Mouse (Mus musculus) liver, embryonic 11.5 days (tissue): Measurements from ENCODE around the gene Fasn. TPM values are rescaled to one million over a fixed set of nuclear protein-coding genes. Genes with fewer than 3 reads are reported as not detected.

Experiments
- ATAC-seq: fragments of 200-750 bp; cut with Nextera tagmentation; replicated peaks from 2 replicates; pipeline ENCODE4 v1.8.0; 2017; ENCODE audit warnings: moderate number of reproducible peaks, mild to moderate bottlenecking, moderate TSS enrichment, moderate library complexity; ENCODE audit not compliant: low FRiP score
- DNase-seq: peaks from one replicate; pipeline ENCODE4 v3.0.0-alpha.2; 2017; ENCODE audit warnings: low spot score
- H3K27ac ChIP-seq: fragments of 300-500 bp; sonication (generic); 2 replicates; pipeline ENCODE4 v1.5.1; 2014; ENCODE audit warnings: mild to moderate bottlenecking, low read depth, low read length, control low read depth
- H3K27me3 ChIP-seq: fragments of 300-500 bp; sonication (generic); replicated peaks from 2 replicates; pipeline ENCODE4 v1.6.1; 2014; ENCODE audit warnings: low read length, mixed read lengths; ENCODE audit not compliant: control insufficient read depth, insufficient read depth
- H3K36me3 ChIP-seq: fragments of 300-500 bp; sonication (generic); 2 replicates; pipeline ENCODE4 v1.6.1; 2014; ENCODE audit warnings: mild to moderate bottlenecking, low read length, moderate library complexity, mixed read lengths; ENCODE audit not compliant: control insufficient read depth, insufficient read depth
- H3K4me1 ChIP-seq: fragments of 300-500 bp; sonication (generic); replicated peaks from 2 replicates; pipeline ENCODE4 v1.6.1; 2014; ENCODE audit warnings: low read length, mixed read lengths; ENCODE audit not compliant: control insufficient read depth, insufficient read depth
- H3K4me2 ChIP-seq: fragments of 300-500 bp; sonication (generic); 2 replicates; pipeline ENCODE4 v1.6.1; 2014; ENCODE audit warnings: mild to moderate bottlenecking, control low read depth, moderate library complexity
- H3K4me3 ChIP-seq: fragments of 300-500 bp; sonication (generic); 2 replicates; pipeline ENCODE4 v1.5.1; 2014; ENCODE audit warnings: low read depth, low read length, control low read depth
- H3K9ac ChIP-seq: fragments of 300-500 bp; sonication (generic); 2 replicates; pipeline ENCODE4 v1.6.1; 2014; ENCODE audit warnings: low read depth, low read length, control low read depth
- H3K9me3 ChIP-seq: fragments of 300-500 bp; sonication (generic); 2 replicates; pipeline ENCODE4 v1.6.1; 2016; ENCODE audit warnings: low read length, inconsistent platforms, mixed read lengths; ENCODE audit not compliant: control insufficient read depth
- WGBS: fragments of 180-500 bp; shearing (Covaris S2); extraction: QIAGEN DNeasy Blood & Tissue Kit; methylation state at CpG from one replicate; pipeline ENCODE4 v1.1.7; 2014; 5-methylcytosine and 5-hydroxymethylcytosine counted together
- polyA plus RNA-seq: library from polyadenylated mRNA; unstranded; fragments of >200 nt; fragmentation: Nextera tagmentation; extraction: Ambion mirVana; gene quantifications from 2 replicates; pipeline ENCODE4 v1.2.1, GENCODE M21; 2014

Gene Fasn
- polyA plus RNA-seq, 1 experiment from 2014 or later: 71.3 TPM

GRCm38 (mm10) chr11:120831659-120832440 is 7.5 kb upstream of the Fasn start:
- Histone ChIP-seq H3K4me2 (no peak overlapping the region), H3K27me3 (no peaks in the 10 kb centered on the region), H3K27ac (no peak overlapping the region), H3K4me1 (peaks cover 10% of the 10 kb centered on the region), H3K9me3 (no peaks in the 10 kb centered on the region), H3K9ac (no peak overlapping the region), H3K36me3 (no peaks in the 10 kb centered on the region), H3K4me3 (no peak overlapping the region)
- DNase-seq: no peak
- WGBS: 85% methylated on average over 3 of the region's 3 CpGs
- no peak for ATAC-seq

- Histone ChIP-seq H3K4me1 (peaks cover 17% of the 10 kb centered on the region), H3K4me3 (no peak overlapping the region), H3K9ac (no peak overlapping the region), H3K27me3 (no peaks in the 10 kb centered on the region), H3K4me2 (no peak overlapping the region), H3K9me3 (no peaks in the 10 kb centered on the region), H3K36me3 (no peaks in the 10 kb centered on the region), H3K27ac (no peak overlapping the region)
- WGBS: 80% methylated on average over 12 of the region's 12 CpGs
- DNase-seq (no peak), ATAC-seq (no peak)
Measured at GRCm38 (mm10) chr11:120830686-120831085, 6.3 kb upstream of the Fasn start.

GRCm38 (mm10) chr11:120829757-120830532 is 5.6 kb upstream of the Fasn start:
- Histone ChIP-seq H3K4me1 (peaks cover 23% of the 10 kb centered on the region), H3K4me2 (no peak overlapping the region), H3K4me3 (no peak overlapping the region), H3K27ac (no peak overlapping the region), H3K36me3 (no peaks in the 10 kb centered on the region), H3K9me3 (no peaks in the 10 kb centered on the region), H3K27me3 (no peaks in the 10 kb centered on the region), H3K9ac (no peak overlapping the region)
- DNase-seq: no peak
- ATAC-seq: no peak
- WGBS: 80% methylated on average over 10 of the region's 10 CpGs

- Histone ChIP-seq H3K36me3 (no peaks in the 10 kb centered on the region), H3K27ac (no peak overlapping the region), H3K27me3 (no peaks in the 10 kb centered on the region), H3K9me3 (no peaks in the 10 kb centered on the region), H3K4me3 (no peak overlapping the region), H3K4me2 (no peak overlapping the region), H3K4me1 (peaks cover 16% of the 10 kb centered on the region), H3K9ac (no peak overlapping the region)
- DNase-seq (no peak), ATAC-seq (no peak)
- WGBS: 70% methylated on average over 4 of the region's 4 CpGs
Measured at GRCm38 (mm10) chr11:120828416-120828815, 4.1 kb upstream of the Fasn start.

GRCm38 (mm10) chr11:120826016-120826953 is 1.9 kb upstream of the Fasn start:
- Histone ChIP-seq H3K27me3 (no peaks in the 10 kb centered on the region), H3K9ac (no peak overlapping the region), H3K36me3 (peaks cover 10% of the 10 kb centered on the region), H3K27ac (peak overlapping the region; percentile 81; the same call in 1 of the 2 replicates), H3K4me3 (no peak overlapping the region), H3K4me1 (peaks cover 30% of the 10 kb centered on the region), H3K9me3 (no peaks in the 10 kb centered on the region), H3K4me2 (no peak overlapping the region)
- 83% methylated on average over 8 of the region's 8 CpGs for WGBS
- peak; percentile 31 for DNase-seq
- ATAC-seq: no peak

- H3K27ac ChIP-seq: peak overlapping the region; percentile 81
- H3K9me3 ChIP-seq: no peaks in the 10 kb centered on the region
- H3K27me3 ChIP-seq: no peaks in the 10 kb centered on the region
- H3K4me3 ChIP-seq: peak overlapping the region; percentile 81
- peak overlapping the region; percentile 89 for H3K9ac ChIP-seq
- no peak for DNase-seq
- peaks cover 33% of the 10 kb centered on the region for H3K4me1 ChIP-seq
- H3K4me2 ChIP-seq: peak overlapping the region; percentile 89
- ATAC-seq: no peak
- H3K36me3 ChIP-seq: peaks cover 19% of the 10 kb centered on the region
- WGBS: 53% methylated on average over 4 of the region's 4 CpGs
Measured at GRCm38 (mm10) chr11:120825289-120825863, 1.0 kb upstream of the Fasn start.

- Histone ChIP-seq H3K4me3 (peak overlapping the region; percentile 81), H3K9ac (peak overlapping the region; percentile 89), H3K27me3 (no peaks in the 10 kb centered on the region), H3K9me3 (no peaks in the 10 kb centered on the region), H3K4me1 (peaks cover 33% of the 10 kb centered on the region), H3K27ac (peak overlapping the region; percentile 81), H3K4me2 (peak overlapping the region; percentile 89), H3K36me3 (peaks cover 25% of the 10 kb centered on the region)
- no peak; the same call in 1 of the 2 replicates for ATAC-seq
- 1% methylated on average over 21 of the region's 21 CpGs for WGBS
- DNase-seq: no peak
Measured at GRCm38 (mm10) chr11:120824787-120825288, 491 bp upstream of the Fasn start.

GRCm38 (mm10) chr11:120823551-120823947 is 798 bp downstream of the Fasn start:
- under 1% methylated on average over 40 of the region's 40 CpGs for WGBS
- peak overlapping the region; percentile 81 for H3K4me3 ChIP-seq
- no peaks in the 10 kb centered on the region for H3K27me3 ChIP-seq
- H3K27ac ChIP-seq: peak overlapping the region; percentile 81
- peak; percentile 53 for ATAC-seq
- no peak for DNase-seq
- peak overlapping the region; percentile 89 for H3K9ac ChIP-seq
- H3K36me3 ChIP-seq: peaks cover 37% of the 10 kb centered on the region
- peak overlapping the region; percentile 89 for H3K4me2 ChIP-seq
- H3K9me3 ChIP-seq: no peaks in the 10 kb centered on the region
- peaks cover 33% of the 10 kb centered on the region for H3K4me1 ChIP-seq
